In genomic region chr3:105707590-105707989, GRCm38 (mm10) we compare ENCODE assay signal across 15 mouse cellular contexts. TPM values are rescaled to one million over a fixed set of nuclear protein-coding genes. Genes with fewer than 3 reads are reported as not detected.
A peak's percentile ranks its signal among the peaks of the same experiment; 100 is the strongest.
DNase-seq lines count a peak whose midpoint lies in the region; ATAC-seq lines count a peak whose summit lies in the region.
"Had no signal": no experiment of that assay in that cellular context is flagged by ENCODE, and none has a peak within 500 bp of the region (broad histone marks: within the 10 kb centered on the region; RNA-seq: fewer than 3 reads in every experiment).

No protein-coding gene starts in this region.

- 36% methylated on average over 7 of the region's 7 CpGs for WGBS in heart, embryonic 13.5 days
- WGBS in midbrain, embryonic 14.5 days: 17% methylated on average over 7 of the region's 7 CpGs
- 15% methylated on average over 7 of the region's 7 CpGs for WGBS in midbrain, embryonic 10.5 days
- WGBS in hindbrain, embryonic 15.5 days: 19% methylated on average over 7 of the region's 7 CpGs

- H3K27ac ChIP-seq in heart, embryonic 13.5 days (replicated peaks): no peak overlapping the region
- no peak overlapping the region for H3K27ac ChIP-seq in midbrain, embryonic 14.5 days (replicated peaks; ENCODE audit: low read depth, low read length)
- no peak overlapping the region for H3K27ac ChIP-seq in midbrain, embryonic 10.5 days (replicated peaks)
- 0 out of 2 replicates have a peak overlapping the region, but pooled peaks have one; percentile 69 for H3K27ac ChIP-seq in hindbrain, embryonic 15.5 days (replicated peaks)
- H3K27ac ChIP-seq: liver, embryonic 13.5 days; macrophage; stomach, postnatal 0 days had no signal

- H3K4me3 ChIP-seq in heart, embryonic 13.5 days: no peak overlapping the region
- H3K4me3 ChIP-seq in midbrain, embryonic 14.5 days (replicated peaks; ENCODE audit: low read depth, low read length): no peak overlapping the region
- no peak overlapping the region for H3K4me3 ChIP-seq in midbrain, embryonic 10.5 days
- no peak overlapping the region for H3K4me3 ChIP-seq in hindbrain, embryonic 15.5 days
- H3K4me3 ChIP-seq: liver, embryonic 13.5 days had no signal

- no peaks in the 10 kb centered on the region for H3K36me3 ChIP-seq in heart, embryonic 13.5 days
- H3K36me3 ChIP-seq in midbrain, embryonic 14.5 days (ENCODE audit: control insufficient read depth, insufficient read depth, low read length): no peaks in the 10 kb centered on the region
- no peaks in the 10 kb centered on the region for H3K36me3 ChIP-seq in midbrain, embryonic 10.5 days
- no peaks in the 10 kb centered on the region for H3K36me3 ChIP-seq in hindbrain, embryonic 15.5 days
- H3K36me3 ChIP-seq: liver, embryonic 13.5 days had no signal

- no peaks in the 10 kb centered on the region for H3K9me3 ChIP-seq in heart, embryonic 13.5 days
- no peaks in the 10 kb centered on the region for H3K9me3 ChIP-seq in midbrain, embryonic 14.5 days (ENCODE audit: control insufficient read depth, low read length)
- no peaks in the 10 kb centered on the region for H3K9me3 ChIP-seq in midbrain, embryonic 10.5 days (replicated peaks)
- H3K9me3 ChIP-seq in hindbrain, embryonic 15.5 days: no peaks in the 10 kb centered on the region
- H3K9me3 ChIP-seq: liver, embryonic 13.5 days had no signal

- no peak for DNase-seq in heart, adult 18-20 months
- no peak for DNase-seq in midbrain, embryonic 14.5 days
- no peak for DNase-seq in midbrain, embryonic 10.5 days (ENCODE audit: low spot score)
- DNase-seq in adrenal gland, postnatal 14 days: no peak
- DNase-seq in kidney, adult 9 months: no peak
- DNase-seq: cerebellum, postnatal 10 days; kidney, postnatal 25 days; liver, embryonic 13.5 days; thymus, postnatal 4 days had no signal

- H3K4me1 ChIP-seq in heart, embryonic 13.5 days: peaks cover 60% of the 10 kb centered on the region
- 0 out of 2 replicates have a peak, but pooled peaks cover 11% of the 10 kb centered on the region for H3K4me1 ChIP-seq in midbrain, embryonic 14.5 days (ENCODE audit: control insufficient read depth, insufficient read depth, low read length)
- H3K4me1 ChIP-seq in midbrain, embryonic 10.5 days: peaks cover 50% of the 10 kb centered on the region
- peaks cover 31% of the 10 kb centered on the region for H3K4me1 ChIP-seq in hindbrain, embryonic 15.5 days (replicated peaks)

- ATAC-seq in heart, embryonic 13.5 days (ENCODE audit: extremely low read depth, insufficient number of reproducible peaks, low FRiP score, low TSS enrichment): no peak
- ATAC-seq in midbrain, embryonic 14.5 days (ENCODE audit: low FRiP score, low TSS enrichment): no peak
- ATAC-seq in hindbrain, embryonic 15.5 days (ENCODE audit: low FRiP score, low read depth): no peak
- ATAC-seq: intestine, embryonic 16.5 days; Patski had no signal

- H3K27me3 ChIP-seq in heart, embryonic 13.5 days (replicated peaks): peaks cover 11% of the 10 kb centered on the region; the same call in 1 of the 2 replicates
- peaks cover 6% of the 10 kb centered on the region; the same call in 1 of the 2 replicates for H3K27me3 ChIP-seq in midbrain, embryonic 14.5 days (ENCODE audit: control insufficient read depth, insufficient read depth, low read length)
- H3K27me3 ChIP-seq in midbrain, embryonic 10.5 days (ENCODE audit: low read depth, poor library complexity, severe bottlenecking): peaks cover 51% of the 10 kb centered on the region
- peaks cover 5% of the 10 kb centered on the region; the same call in 1 of the 2 replicates for H3K27me3 ChIP-seq in hindbrain, embryonic 15.5 days
- H3K27me3 ChIP-seq: Patski had no signal

- H3K4me2 ChIP-seq in heart, embryonic 13.5 days: peak overlapping the region; percentile 16; the same call in 1 of the 2 replicates
- 0 out of 2 replicates have a peak overlapping the region, but pooled peaks have one; percentile 15 for H3K4me2 ChIP-seq in midbrain, embryonic 14.5 days (ENCODE audit: low read length)
- peak overlapping the region; percentile 99 for H3K4me2 ChIP-seq in hindbrain, embryonic 15.5 days
- H3K4me2 ChIP-seq: liver, embryonic 13.5 days had no signal

- H3K9ac ChIP-seq in heart, embryonic 13.5 days: peak overlapping the region; percentile 47; the same call in 1 of the 2 replicates
- H3K9ac ChIP-seq in midbrain, embryonic 14.5 days (replicated peaks; ENCODE audit: low read length): no peak overlapping the region
- H3K9ac ChIP-seq in hindbrain, embryonic 15.5 days: no peak overlapping the region
- H3K9ac ChIP-seq: liver, embryonic 13.5 days had no signal

RNA-seq across cellular contexts. Expression of gene Inka2, which starts 3.2 kb away (rescaled TPM):
- 2.0 and 2.3 TPM in 2 replicates for polyA plus RNA-seq in heart, embryonic 13.5 days (2015; fragmentation: Nextera tagmentation; extraction: Ambion mirVana)
- total RNA-seq in heart, adult 18-20 months (2021): 10 to 100 TPM; 16.4 to 16.5 TPM
- 1.5 and 3.2 TPM in 2 replicates for polyA plus RNA-seq in midbrain, embryonic 14.5 days (2014; fragmentation: Nextera tagmentation; extraction: Ambion mirVana)
- 0.90 and 1.0 TPM in 2 replicates for polyA plus RNA-seq in midbrain, embryonic 10.5 days (2016; fragmentation: Nextera tagmentation; extraction: Ambion mirVana)
- 11.6 and 11.8 TPM in 2 replicates for polyA plus RNA-seq in hindbrain, embryonic 15.5 days (2015; fragmentation: Nextera tagmentation; extraction: Ambion mirVana)
- 4.8 and 5.1 TPM in 2 replicates for total RNA-seq in adrenal gland, postnatal 14 days (2021)

RNA-seq across cellular contexts. Expression of gene Ddx20, which starts 20.2 kb away (rescaled TPM):
- polyA plus RNA-seq in heart, embryonic 13.5 days (2015; fragmentation: Nextera tagmentation; extraction: Ambion mirVana): 18.1 and 20.2 TPM in 2 replicates
- 10 to 100 TPM; 11.4 to 11.5 TPM for total RNA-seq in heart, adult 18-20 months (2021)
- polyA plus RNA-seq in midbrain, embryonic 14.5 days (2014; fragmentation: Nextera tagmentation; extraction: Ambion mirVana): 19.1 and 32.0 TPM in 2 replicates
- polyA plus RNA-seq in midbrain, embryonic 10.5 days (2016; fragmentation: Nextera tagmentation; extraction: Ambion mirVana): 51.3 and 53.5 TPM in 2 replicates
- polyA plus RNA-seq in hindbrain, embryonic 15.5 days (2015; fragmentation: Nextera tagmentation; extraction: Ambion mirVana): 23.0 and 23.8 TPM in 2 replicates
- 17.4 and 17.6 TPM in 2 replicates for total RNA-seq in adrenal gland, postnatal 14 days (2021)

Comparison
In these comparisons a context has a peak if more than half of its experiments do, and no peak if none do; other contexts are left out.
1. H3K4me2 ChIP-seq: peak in every context shown above with its lines; median percentile 99 in hindbrain, embryonic 15.5 days; 16 in heart, embryonic 13.5 days; 15 in midbrain, embryonic 14.5 days.